15 mouse cellular contexts compared by ENCODE assay signal in the genomic region with DNA sequence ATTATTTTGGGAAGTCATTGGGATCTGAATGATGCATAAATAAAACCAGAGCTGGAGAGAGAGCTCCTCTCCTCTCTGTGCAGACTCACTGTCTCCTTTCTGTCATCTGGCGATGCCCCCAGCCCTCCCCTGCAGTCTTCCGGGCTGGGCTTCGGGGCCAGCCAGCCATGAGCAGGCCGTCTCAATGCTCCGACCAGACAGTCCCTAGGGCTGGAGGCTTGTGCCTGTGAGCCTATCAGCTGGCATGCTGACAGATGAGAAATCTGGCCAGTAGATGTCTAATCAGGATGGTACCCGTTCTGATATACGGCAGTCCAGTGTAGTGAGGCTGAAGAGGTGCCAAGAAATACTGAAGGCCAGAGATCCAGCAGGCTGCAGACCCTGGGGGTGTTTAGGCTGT.
DNase-seq lines count a peak whose midpoint lies in the region; ATAC-seq and TF ChIP-seq lines count a peak whose summit lies in the region.
"Had no signal": no experiment of that assay in that cellular context is flagged by ENCODE, and none has a peak within 500 bp of the region (broad histone marks: within the 10 kb centered on the region; RNA-seq: fewer than 3 reads in every experiment).

No protein-coding gene starts in this region.

- H3K9me3 ChIP-seq in hindbrain, embryonic 15.5 days = no peaks in the 10 kb centered on the region
- no peaks in the 10 kb centered on the region for H3K9me3 ChIP-seq in hindbrain, embryonic 12.5 days (replicated peaks)
- H3K9me3 ChIP-seq: limb, embryonic 15.5 days; neural tube, embryonic 13.5 days had no signal

- WGBS in hindbrain, embryonic 15.5 days = 52% methylated on average over 7 of the region's 7 CpGs
- 74% methylated on average over 7 of the region's 7 CpGs for WGBS in hindbrain, embryonic 12.5 days

- H3K4me2 ChIP-seq in hindbrain, embryonic 15.5 days = no peak overlapping the region
- no peak overlapping the region for H3K4me2 ChIP-seq in hindbrain, embryonic 12.5 days (replicated peaks)
- H3K4me2 ChIP-seq: limb, embryonic 15.5 days; neural tube, embryonic 13.5 days had no signal

- H3K4me1 ChIP-seq in hindbrain, embryonic 15.5 days (replicated peaks) = no peaks in the 10 kb centered on the region
- no peaks in the 10 kb centered on the region for H3K4me1 ChIP-seq in hindbrain, embryonic 12.5 days
- H3K4me1 ChIP-seq: limb, embryonic 15.5 days; neural tube, embryonic 13.5 days had no signal

- H3K9ac ChIP-seq in hindbrain, embryonic 15.5 days = no peak overlapping the region
- no peak overlapping the region for H3K9ac ChIP-seq in hindbrain, embryonic 12.5 days
- H3K9ac ChIP-seq: limb, embryonic 15.5 days; neural tube, embryonic 13.5 days had no signal

- H3K36me3 ChIP-seq in hindbrain, embryonic 15.5 days = no peaks in the 10 kb centered on the region
- no peaks in the 10 kb centered on the region for H3K36me3 ChIP-seq in hindbrain, embryonic 12.5 days
- H3K36me3 ChIP-seq: limb, embryonic 15.5 days; neural tube, embryonic 13.5 days had no signal

- no peak for TF ChIP-seq POLR2A in brain, embryonic 14.5 days (IDR thresholded peaks at IDR 0.05; ENCODE audit: borderline replicate concordance, extremely low read depth, insufficient read depth, insufficient read length, poor library complexity, severe bottlenecking)

- TF ChIP-seq CTCF in brain, embryonic 14.5 days (IDR thresholded peaks at IDR 0.05; ENCODE audit: borderline replicate concordance, extremely low read depth, insufficient read depth, insufficient read length) = no peak

- no peak overlapping the region for H3K4me3 ChIP-seq in hindbrain, embryonic 15.5 days
- no peak overlapping the region for H3K4me3 ChIP-seq in hindbrain, embryonic 12.5 days
- H3K4me3 ChIP-seq: limb, embryonic 15.5 days; neural tube, embryonic 13.5 days had no signal

- no peak overlapping the region for H3K27ac ChIP-seq in hindbrain, embryonic 15.5 days (replicated peaks)
- H3K27ac ChIP-seq in hindbrain, embryonic 12.5 days = no peak overlapping the region
- H3K27ac ChIP-seq: limb, embryonic 15.5 days; neural tube, embryonic 13.5 days had no signal

- no peaks in the 10 kb centered on the region for H3K27me3 ChIP-seq in hindbrain, embryonic 15.5 days
- no peaks in the 10 kb centered on the region for H3K27me3 ChIP-seq in hindbrain, embryonic 12.5 days
- H3K27me3 ChIP-seq: limb, embryonic 15.5 days; neural tube, embryonic 13.5 days had no signal

- peak; percentile 32 to 43 for DNase-seq in cerebellum, adult 18-20 months
- DNase-seq in cerebellum, adult 9-10 months = no peak
- DNase-seq in adrenal gland, adult 8-10 months = peak; percentile 2
- DNase-seq in brain, embryonic 14.5 days (ENCODE audit: low read depth) = peak; percentile 12
- no peak for DNase-seq in right cerebral cortex, postnatal 14 days
- DNase-seq: kidney, adult 9 months; kidney, postnatal 36 days; layer of hippocampus, adult 9-11 months; lung, postnatal 10 days; right cerebral cortex, postnatal 4 days; thymus, postnatal 4 days had no signal

- ATAC-seq in hindbrain, embryonic 15.5 days (ENCODE audit: low FRiP score, low read depth) = 0 out of 2 replicates have a peak, but pooled peaks have one; percentile 42
- no peak for ATAC-seq in hindbrain, embryonic 12.5 days (ENCODE audit: low FRiP score)

Comparison
In these comparisons a context has a peak if more than half of its experiments do, and no peak if none do; other contexts are left out.
1. DNase-seq: peak in cerebellum, adult 18-20 months (2 of 2), adrenal gland, adult 8-10 months (single experiment) and brain, embryonic 14.5 days (single experiment); none in cerebellum, adult 9-10 months (single experiment) and right cerebral cortex, postnatal 14 days (single experiment).